Mouse (Mus musculus) intestine, postnatal 0 days (tissue): ENCODE measurements around the gene Tceal5. TPM values are rescaled to one million over a fixed set of nuclear protein-coding genes. Genes with fewer than 3 reads are reported as not detected.
"Not testable (repeated sequence)": the region's sequence is repeated elsewhere in the genome, so short reads cannot be mapped to it uniquely, and the experiment has no call there.

Source experiments
- ATAC-seq: fragments of 200-750 bp; cut with Nextera tagmentation; 2 replicates; pipeline ENCODE4 v1.8.0; 2017; ENCODE audit warnings: mild to moderate bottlenecking, moderate TSS enrichment, moderate library complexity
- H3K27ac ChIP-seq: fragments of 300-500 bp; sonication (generic); 2 replicates; pipeline ENCODE4 v1.5.1; 2014; ENCODE audit warnings: mild to moderate bottlenecking, low read depth, low read length, moderate library complexity
- H3K27me3 ChIP-seq: fragments of 300-500 bp; sonication (generic); replicated peaks from 2 replicates; pipeline ENCODE4 v1.6.1; 2014; ENCODE audit warnings: low read length, mixed read lengths; ENCODE audit not compliant: control insufficient read depth, insufficient read depth
- H3K36me3 ChIP-seq: fragments of 300-500 bp; sonication (generic); 2 replicates; pipeline ENCODE4 v1.6.1; 2014; ENCODE audit warnings: mild to moderate bottlenecking, moderate library complexity; ENCODE audit not compliant: control insufficient read depth, insufficient read depth
- H3K4me1 ChIP-seq: fragments of 300-500 bp; sonication (generic); replicated peaks from 2 replicates; pipeline ENCODE4 v1.6.1; 2014; ENCODE audit warnings: antibody characterized with exemption, low read length, mixed read lengths; ENCODE audit not compliant: control insufficient read depth, insufficient read depth
- H3K4me2 ChIP-seq: fragments of 300-500 bp; sonication (generic); replicated peaks from 2 replicates; pipeline ENCODE4 v1.6.1; 2014; ENCODE audit warnings: low read depth, mild to moderate bottlenecking, moderate library complexity
- H3K4me3 ChIP-seq: fragments of 300-500 bp; sonication (generic); 2 replicates; pipeline ENCODE4 v1.5.1; 2014; ENCODE audit warnings: low read depth, low read length
- H3K9ac ChIP-seq: fragments of 300-500 bp; sonication (generic); 2 replicates; pipeline ENCODE4 v1.6.1; 2014; ENCODE audit warnings: mild to moderate bottlenecking, low read depth, low read length
- H3K9me3 ChIP-seq: fragments of 300-500 bp; sonication (generic); 2 replicates; pipeline ENCODE4 v1.6.1; 2016; ENCODE audit warnings: mixed run types; ENCODE audit not compliant: control insufficient read depth
- CTCF ChIP-seq: sonication (generic); IDR thresholded peaks from 2 replicates; pipeline ENCODE4 v1.5.1; 2016; ENCODE audit warnings: low read depth, mild to moderate bottlenecking, control low read depth, antibody characterized with exemption, moderate library complexity
- WGBS: fragments of 180-500 bp; shearing (Covaris S2); extraction: QIAGEN DNeasy Blood & Tissue Kit; methylation state at CpG from one replicate; pipeline ENCODE4 v1.1.7; 2014; 5-methylcytosine and 5-hydroxymethylcytosine counted together
- polyA plus RNA-seq: library from polyadenylated mRNA; unstranded; fragments of >200 nt; fragmentation: Nextera tagmentation; extraction: Ambion mirVana; gene quantifications from 2 replicates; pipeline ENCODE4 v1.2.1, GENCODE M21; 2015

The Tceal5 gene
- polyA plus RNA-seq, 1 experiment from 2014 or later, result 3.4 TPM

- no peak overlapping the region for H3K27ac ChIP-seq
- ATAC-seq, result no peak
- TF ChIP-seq CTCF, result no peak
- H3K4me3 ChIP-seq, result no peak overlapping the region
- no peak overlapping the region for H3K9ac ChIP-seq
- 77% methylated on average over 2 of the region's 2 CpGs for WGBS
- no peaks in the 10 kb centered on the region for H3K27me3 ChIP-seq
- H3K9me3 ChIP-seq, result no peaks in the 10 kb centered on the region
- H3K4me1 ChIP-seq, result no peaks in the 10 kb centered on the region
- no peak overlapping the region for H3K4me2 ChIP-seq
- no peaks in the 10 kb centered on the region for H3K36me3 ChIP-seq
Measured at GRCm38 (mm10) chrX:136243181-136243580, 39.5 kb upstream of the Tceal5 start.

- Histone ChIP-seq H3K9ac (no peak overlapping the region), H3K9me3 (no peaks in the 10 kb centered on the region), H3K4me2 (no peak overlapping the region), H3K4me1 (no peaks in the 10 kb centered on the region), H3K27ac (no peak overlapping the region), H3K4me3 (no peak overlapping the region), H3K36me3 (no peaks in the 10 kb centered on the region), H3K27me3 (no peaks in the 10 kb centered on the region)
- no peak for ATAC-seq
- peak; percentile 60 for TF ChIP-seq CTCF
- WGBS, result 58% methylated on average over 3 of the region's 3 CpGs
Measured at GRCm38 (mm10) chrX:136238118-136238517, 34.4 kb upstream of the Tceal5 start.

GRCm38 (mm10) chrX:136227768-136228167 is 24.1 kb upstream of the Tceal5 start:
- H3K4me3 ChIP-seq, result no peak overlapping the region
- H3K36me3 ChIP-seq, result no peaks in the 10 kb centered on the region
- no peaks in the 10 kb centered on the region for H3K9me3 ChIP-seq
- no peak overlapping the region for H3K27ac ChIP-seq
- ATAC-seq, result no peak
- WGBS, result 35% methylated on average over 5 of the region's 5 CpGs
- H3K4me2 ChIP-seq, result no peak overlapping the region
- H3K4me1 ChIP-seq, result no peaks in the 10 kb centered on the region
- no peak for TF ChIP-seq CTCF
- no peak overlapping the region for H3K9ac ChIP-seq
- H3K27me3 ChIP-seq, result no peaks in the 10 kb centered on the region

- Histone ChIP-seq H3K4me2 (no peak overlapping the region), H3K36me3 (no peaks in the 10 kb centered on the region), H3K27ac (no peak overlapping the region), H3K4me1 (no peaks in the 10 kb centered on the region), H3K9me3 (no peaks in the 10 kb centered on the region), H3K27me3 (no peaks in the 10 kb centered on the region), H3K4me3 (no peak overlapping the region), H3K9ac (no peak overlapping the region)
- no peak for TF ChIP-seq CTCF
- WGBS, result 65% methylated on average over 6 of the region's 6 CpGs
- no peak for ATAC-seq
Measured at GRCm38 (mm10) chrX:136223714-136224113, 20.0 kb upstream of the Tceal5 start.

- no peaks in the 10 kb centered on the region for H3K4me1 ChIP-seq
- no peak for TF ChIP-seq CTCF
- whole genome bisulfite sequencing, result 41% methylated on average over 1 of the region's 1 CpGs
- no peak overlapping the region for H3K4me3 ChIP-seq
- H3K4me2 ChIP-seq, result no peak overlapping the region
- H3K9ac ChIP-seq, result no peak overlapping the region
- H3K36me3 ChIP-seq, result no peaks in the 10 kb centered on the region
- ATAC-seq, result no peak
- no peaks in the 10 kb centered on the region for H3K9me3 ChIP-seq
- no peak overlapping the region for H3K27ac ChIP-seq
- no peaks in the 10 kb centered on the region for H3K27me3 ChIP-seq
Measured at GRCm38 (mm10) chrX:136216303-136216702, 12.6 kb upstream of the Tceal5 start.

- ATAC-seq, result peak; percentile 60
Measured at GRCm38 (mm10) chrX:136214729-136215677, 11.3 kb upstream of the Tceal5 start, which contains the start of the genes Tceal7 and Bex1. Gene Tceal7 (plus strand): TSS chrX:136214779. Gene Bex1 (minus strand): TSS chrX:136215513.

More at GRCm38 (mm10) chrX:136214729-136215677, 11.3 kb upstream of the Tceal5 start, which contains the start of the genes Tceal7 and Bex1:
- not testable (repeated sequence) for H3K9me3 ChIP-seq, H3K36me3 ChIP-seq, H3K4me3 ChIP-seq, H3K4me1 ChIP-seq, H3K27ac ChIP-seq, H3K27me3 ChIP-seq, H3K9ac ChIP-seq
- 37% methylated on average over 10 of the region's 67 CpGs for WGBS
- peak within 1 kb of the TSS; percentile 56 for H3K4me2 ChIP-seq
